Mouse (Mus musculus) olfactory bulb, adult 2 months (tissue): ENCODE data around the gene Nup188. TPM values are rescaled to one million over a fixed set of nuclear protein-coding genes. Genes with fewer than 3 reads are reported as not detected.

ENCODE experiments used
- H3K27ac ChIP-seq: fragments of 200-500 bp; 2 replicates; pipeline ENCODE4 v1.5.1; 2012; ENCODE audit warnings: low read depth, low read length; ENCODE audit not compliant: insufficient read depth
- H3K4me1 ChIP-seq: fragments of 200-500 bp; 2 replicates; pipeline ENCODE4 v1.6.1; 2012; ENCODE audit warnings: low read length; ENCODE audit not compliant: control insufficient read depth, insufficient read depth
- H3K4me3 ChIP-seq: fragments of 200-500 bp; 2 replicates; pipeline ENCODE4 v1.5.1; 2012; ENCODE audit warnings: mild to moderate bottlenecking, low read depth, low read length, moderate library complexity; ENCODE audit not compliant: insufficient read depth
- CTCF ChIP-seq: fragments of 200-500 bp; IDR thresholded peaks from 2 replicates; pipeline ENCODE4 v1.5.1; 2012; ENCODE audit warnings: low read depth, mild to moderate bottlenecking, low read length, moderate library complexity; ENCODE audit not compliant: insufficient read depth
- POLR2A ChIP-seq: fragments of 200-500 bp; IDR thresholded peaks from 2 replicates; pipeline ENCODE4 v1.6.1; 2012; ENCODE audit warnings: mild to moderate bottlenecking, low read depth, low read length, moderate library complexity; ENCODE audit not compliant: insufficient read depth
- WGBS: fragments of 180-500 bp; shearing (Covaris S2); methylation state at CpG from one replicate; pipeline ENCODE4 v1.1.7; 2018; 5-methylcytosine and 5-hydroxymethylcytosine counted together
- polyA plus RNA-seq: library from polyadenylated mRNA; stranded (reverse); fragments of >200 nt; gene quantifications from 2 replicates; pipeline ENCODE4 v1.2.4, GENCODE M21; 2012; ENCODE audit warnings: low replicate concordance; ENCODE audit not compliant: missing spikeins, insufficient read depth, insufficient read length

Gene Nup188
- polyA plus RNA-seq, 1 experiment = not detected

DNA sequence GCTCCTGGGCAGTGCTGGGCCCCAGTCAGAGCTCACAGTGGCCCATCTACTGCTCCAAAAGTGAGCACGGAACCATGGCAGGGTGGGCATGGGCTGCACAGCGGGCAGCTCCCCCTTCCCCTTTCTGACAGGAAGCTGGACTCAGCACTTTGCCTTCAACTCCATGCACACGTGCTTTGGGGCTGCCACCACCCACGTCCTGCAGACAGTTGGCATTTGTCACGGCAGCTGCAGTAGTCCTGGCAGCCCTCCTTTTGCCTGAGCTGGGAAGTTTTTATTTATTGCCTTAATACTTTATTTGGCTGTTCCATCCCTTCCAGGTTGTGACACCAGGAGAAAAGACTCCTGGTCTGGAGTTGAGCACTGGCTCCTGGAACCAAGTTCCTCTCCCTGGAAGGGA lies 98.6 kb downstream of the Nup188 start:
- no peak overlapping the region for H3K27ac ChIP-seq
- H3K4me1 ChIP-seq = peaks cover 16% of the 10 kb centered on the region
- WGBS = 41% methylated on average over 5 of the region's 5 CpGs
- H3K4me3 ChIP-seq = no peak overlapping the region
- TF ChIP-seq CTCF (no peak), POLR2A (no peak)

DNA sequence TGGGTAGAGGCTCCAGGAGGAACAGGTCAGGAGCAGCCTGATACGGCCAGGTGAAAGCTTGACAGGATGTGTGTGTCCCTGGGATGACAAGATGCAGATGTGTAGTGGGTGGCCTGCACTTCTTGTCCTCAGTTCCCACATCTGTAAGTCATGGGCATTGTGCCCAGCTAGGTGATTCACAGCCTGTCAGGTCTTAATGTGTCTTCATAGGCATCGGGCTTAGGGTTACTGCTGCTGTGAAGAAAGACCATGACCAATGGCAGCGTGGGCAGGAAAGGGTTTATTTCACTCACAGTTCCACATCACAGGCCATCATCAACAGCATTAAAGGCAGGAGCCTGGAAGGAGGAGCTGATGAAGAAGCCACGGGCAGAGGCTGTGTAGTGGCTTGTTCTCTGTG lies 99.4 kb downstream of the Nup188 start:
- Histone ChIP-seq H3K4me3 (no peak overlapping the region), H3K4me1 (peaks cover 17% of the 10 kb centered on the region), H3K27ac (no peak overlapping the region)
- 78% methylated on average over 4 of the region's 4 CpGs for WGBS
- TF ChIP-seq POLR2A (no peak), CTCF (no peak)

- TF ChIP-seq POLR2A = no peak
- TF ChIP-seq CTCF = no peak
- H3K4me3 ChIP-seq = no peak overlapping the region
- H3K4me1 ChIP-seq = peaks cover 21% of the 10 kb centered on the region
- H3K27ac ChIP-seq = no peak overlapping the region
- WGBS = 83% methylated on average over 9 of the region's 9 CpGs
Measured at GRCm38 (mm10) chr2:30386913-30387312, 100.7 kb downstream of the Nup188 start.

- Histone ChIP-seq H3K4me3 (no peak overlapping the region), H3K4me1 (peaks cover 33% of the 10 kb centered on the region), H3K27ac (no peak overlapping the region)
- TF ChIP-seq POLR2A (no peak), CTCF (no peak)
- 94% methylated on average over 2 of the region's 2 CpGs for WGBS
Measured at GRCm38 (mm10) chr2:30389000-30389399, 102.8 kb downstream of the Nup188 start.

GRCm38 (mm10) chr2:30392114-30392576 lies 105.9 kb downstream of the Nup188 start, which contains the start of gene Dolpp1:
Dolpp1 (plus strand) TSS chr2:30392254.
- WGBS = 1% methylated on average over 40 of the region's 40 CpGs
- TF ChIP-seq POLR2A = peak; percentile 94
- TF ChIP-seq CTCF = no peak
- H3K4me1 ChIP-seq = peaks cover 19% of the 10 kb centered on the region
- H3K27ac ChIP-seq = peak within 1 kb of the TSS; percentile 81
- peak within 1 kb of the TSS; percentile 61 for H3K4me3 ChIP-seq

DNA sequence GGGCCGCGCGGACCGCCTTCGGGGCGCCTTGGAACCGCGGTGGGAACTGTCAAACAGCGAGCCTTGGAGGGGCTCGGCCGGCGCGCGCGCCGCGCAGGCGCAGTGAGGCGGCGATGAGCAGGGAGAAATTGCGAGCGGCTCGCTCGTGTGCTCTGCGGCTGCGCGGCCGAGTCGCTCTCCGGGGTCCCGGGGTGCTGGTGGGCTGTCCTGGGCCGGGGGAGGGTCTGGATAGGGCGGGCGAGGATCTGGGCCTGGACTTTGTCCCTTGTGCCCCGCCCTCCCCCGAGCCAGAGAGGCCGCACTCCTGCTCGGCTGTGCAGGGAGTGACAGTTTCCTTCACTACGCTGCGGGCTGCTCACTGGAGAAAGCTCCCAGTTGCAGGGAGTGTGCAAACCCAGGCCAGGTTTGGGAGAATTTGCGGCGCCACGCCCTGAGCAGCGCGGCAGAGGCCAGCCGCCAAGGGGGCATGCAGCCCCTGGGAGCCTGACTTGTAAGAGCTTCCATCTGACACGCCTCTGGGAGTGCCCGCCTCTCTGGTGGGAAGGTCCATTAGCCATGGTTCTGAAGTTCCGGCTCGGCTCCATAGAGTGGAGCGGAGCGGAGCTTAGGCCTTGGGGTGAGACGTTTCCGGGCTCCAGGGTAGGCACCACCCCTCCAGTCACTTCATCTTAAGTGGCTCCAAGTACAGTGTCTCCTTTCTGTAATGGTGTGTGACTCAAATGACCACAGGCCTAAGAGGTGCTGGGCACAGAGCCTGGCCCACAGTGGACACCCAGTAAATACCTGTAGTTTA lies 106.6 kb downstream of the Nup188 start:
- 2% methylated on average over 54 of the region's 54 CpGs for whole genome bisulfite sequencing
- Histone ChIP-seq H3K27ac (peak overlapping the region; percentile 81), H3K4me1 (peaks cover 19% of the 10 kb centered on the region), H3K4me3 (peak overlapping the region; percentile 61)
- no peak for TF ChIP-seq CTCF
- TF ChIP-seq POLR2A = no peak

DNA sequence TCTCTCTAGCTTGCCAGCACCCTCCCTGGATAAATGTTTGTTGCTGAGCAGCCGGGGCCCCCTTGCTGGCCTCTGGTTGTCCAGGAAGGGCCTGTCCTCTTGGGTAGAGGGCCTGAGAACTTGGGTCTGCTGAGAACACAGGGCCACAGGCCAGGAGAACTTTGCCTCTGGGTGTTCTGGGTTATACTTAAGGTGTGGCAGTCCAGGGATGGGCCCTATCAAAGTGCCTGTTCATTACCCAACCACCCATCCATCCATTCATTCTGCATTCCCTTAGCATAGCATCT lies 107.1 kb downstream of the Nup188 start:
- H3K27ac ChIP-seq = no peak overlapping the region

More for the DNA sequence above, 107.1 kb downstream of the Nup188 start:
- H3K4me3 ChIP-seq = peak overlapping the region; percentile 61
- WGBS = 50% methylated on average over 1 of the region's 1 CpGs
- TF ChIP-seq POLR2A (no peak), CTCF (no peak)
- H3K4me1 ChIP-seq = peaks cover 19% of the 10 kb centered on the region

Other genes with a start within 250 kb of the Nup188 start
- not detected in 2 replicates for gene Wdr34, start 237.5 kb upstream of the Nup188 start, polyA plus RNA-seq
- 163 TPM in 1 of 2 replicates, not detected in the other for gene Set, start 229.0 kb upstream of the Nup188 start, polyA plus RNA-seq
- gene Pkn3, start 208.7 kb upstream of the Nup188 start, polyA plus RNA-seq = not detected in 2 replicates
- gene Zdhhc12, start 192.7 kb upstream of the Nup188 start, polyA plus RNA-seq = not detected in 2 replicates
- gene Zer1, start 161.8 kb upstream of the Nup188 start, polyA plus RNA-seq = not detected in 2 replicates
- not detected in 2 replicates for gene Tbc1d13, start 152.7 kb upstream of the Nup188 start, polyA plus RNA-seq
- not detected in 2 replicates for gene Endog, start 114.9 kb upstream of the Nup188 start, polyA plus RNA-seq
- not detected in 2 replicates for gene Spout1, start 107.9 kb upstream of the Nup188 start, polyA plus RNA-seq
- not detected in 2 replicates for gene Kyat1, start 80.5 kb upstream of the Nup188 start, polyA plus RNA-seq
- not detected in 2 replicates for gene Lrrc8a, start 48.7 kb upstream of the Nup188 start, polyA plus RNA-seq
- not detected in 2 replicates for gene Gm28035, start 45.8 kb upstream of the Nup188 start, polyA plus RNA-seq
- gene Phyhd1, start 20.2 kb upstream of the Nup188 start, polyA plus RNA-seq = not detected in 2 replicates
- not detected in 2 replicates for gene Gm28038, start 5.4 kb upstream of the Nup188 start, polyA plus RNA-seq
- not detected in 2 replicates for gene Dolk, start 63 bp upstream of the Nup188 start, polyA plus RNA-seq
- gene Sh3glb2, start 72.9 kb downstream of the Nup188 start, polyA plus RNA-seq = 562 TPM in 1 of 2 replicates, not detected in the other
- gene Miga2, start 77.8 kb downstream of the Nup188 start, polyA plus RNA-seq = not detected in 2 replicates
- gene Dolpp1, start 105.9 kb downstream of the Nup188 start, polyA plus RNA-seq = not detected in 2 replicates
- gene Crat, start 129.4 kb downstream of the Nup188 start, polyA plus RNA-seq = not detected in 2 replicates
- gene Ptpa, start 129.6 kb downstream of the Nup188 start, polyA plus RNA-seq = not detected in 2 replicates
- not detected in 2 replicates for gene Ier5l, start 187.8 kb downstream of the Nup188 start, polyA plus RNA-seq